Mouse (Mus musculus) thymus, postnatal 4 days (tissue): Measurements from ENCODE around the gene Cdc25a.

ENCODE experiments used
- DNase-seq: peaks from one replicate; pipeline ENCODE4 v3.0.0; 2021

The Cdc25a gene

GRCm38 (mm10) chr9:109932756-109933375 lies 57.5 kb downstream of the Cdc25a start:
- DNase-seq: peak; percentile 37

GRCm38 (mm10) chr9:109939401-109939800 lies 64.0 kb downstream of the Cdc25a start:
- no peak for DNase-seq

GRCm38 (mm10) chr9:109942796-109943195 lies 67.4 kb downstream of the Cdc25a start:
- DNase-seq: no peak
